Mouse (Mus musculus): ENCODE measurements around the gene Smim11.

Smim11 gene

GRCm38 (mm10) chr16:92300649-92301411 lies at the start of gene Smim11:
Gene Smim11, plus strand, starts transcription at chr16:92301286.
- DNase-seq (ENCODE audit: inconsistent age in 2 of 2, low spot score in 1 of 2): peak; percentile 95 to 98

GRCm38 (mm10) chr16:92254316-92254715 lies 46.8 kb upstream of the Smim11 start:
- DNase-seq (ENCODE audit: inconsistent age in 2 of 2, low spot score in 1 of 2): no peak

- DNase-seq (ENCODE audit: inconsistent age in 2 of 2, low spot score in 1 of 2): no peak
These were observed 33.2 kb upstream of the Smim11 start for GRCm38 (mm10) chr16:92267861-92268260.

- no peak for DNase-seq (ENCODE audit: inconsistent age in 2 of 2, low spot score in 1 of 2)
These were observed 26.6 kb upstream of the Smim11 start for GRCm38 (mm10) chr16:92274516-92274915.

GRCm38 (mm10) chr16:92275526-92275925 lies 25.6 kb upstream of the Smim11 start:
- DNase-seq (ENCODE audit: inconsistent age in 2 of 2, low spot score in 1 of 2): peak; percentile 62 to 91

- no peak for DNase-seq (ENCODE audit: inconsistent age in 2 of 2, low spot score in 1 of 2)
These were observed 18.4 kb upstream of the Smim11 start for GRCm38 (mm10) chr16:92282671-92283070.

- DNase-seq (ENCODE audit: inconsistent age in 2 of 2, low spot score in 1 of 2): no peak
These were observed 16.0 kb upstream of the Smim11 start for GRCm38 (mm10) chr16:92285068-92285467.

GRCm38 (mm10) chr16:92286609-92287008 lies 14.5 kb upstream of the Smim11 start:
- DNase-seq (ENCODE audit: inconsistent age in 2 of 2, low spot score in 1 of 2): peak; percentile 81 to 95

GRCm38 (mm10) chr16:92288778-92289177 lies 12.3 kb upstream of the Smim11 start:
- DNase-seq (ENCODE audit: inconsistent age in 2 of 2, low spot score in 1 of 2): peak in 1 of 2 experiments; percentile 76

- DNase-seq (ENCODE audit: inconsistent age in 2 of 2, low spot score in 1 of 2): no peak
These were observed 11.0 kb upstream of the Smim11 start for GRCm38 (mm10) chr16:92290045-92290444.

GRCm38 (mm10) chr16:92292101-92292500 lies 9.0 kb upstream of the Smim11 start, which contains the start of gene Kcne2:
Gene Kcne2, plus strand, starts transcription at chr16:92292389.
- peak in 1 of 2 experiments; percentile 65 for DNase-seq (ENCODE audit: inconsistent age in 2 of 2, low spot score in 1 of 2)

- DNase-seq (ENCODE audit: inconsistent age in 2 of 2, low spot score in 1 of 2): no peak
These were observed 6.7 kb upstream of the Smim11 start for GRCm38 (mm10) chr16:92294267-92294970.

GRCm38 (mm10) chr16:92295328-92295727 lies 5.8 kb upstream of the Smim11 start:
- no peak for DNase-seq (ENCODE audit: inconsistent age in 2 of 2, low spot score in 1 of 2)

GRCm38 (mm10) chr16:92301412-92301806 lies 323 bp downstream of the Smim11 start:
- DNase-seq (ENCODE audit: inconsistent age in 2 of 2, low spot score in 1 of 2): no peak

GRCm38 (mm10) chr16:92301989-92302388 lies 903 bp downstream of the Smim11 start:
- peak in 1 of 2 experiments; percentile 76 for DNase-seq (ENCODE audit: inconsistent age in 2 of 2, low spot score in 1 of 2)

- DNase-seq (ENCODE audit: inconsistent age in 2 of 2, low spot score in 1 of 2): peak in 1 of 2 experiments; percentile 60
These were observed 1.4 kb downstream of the Smim11 start for GRCm38 (mm10) chr16:92302506-92302905.

- DNase-seq (ENCODE audit: inconsistent age in 2 of 2, low spot score in 1 of 2): peak in 1 of 2 experiments; percentile 42
These were observed 4.4 kb downstream of the Smim11 start for GRCm38 (mm10) chr16:92305519-92305918.

GRCm38 (mm10) chr16:92307947-92308346 lies 6.9 kb downstream of the Smim11 start:
- DNase-seq (ENCODE audit: inconsistent age in 2 of 2, low spot score in 1 of 2): peak in 1 of 2 experiments; percentile 57

- peak in 1 of 2 experiments; percentile 39 for DNase-seq (ENCODE audit: inconsistent age in 2 of 2, low spot score in 1 of 2)
These were observed 8.0 kb downstream of the Smim11 start for GRCm38 (mm10) chr16:92309126-92309525.

GRCm38 (mm10) chr16:92313953-92314741 lies 13.1 kb downstream of the Smim11 start:
- DNase-seq (ENCODE audit: inconsistent age in 2 of 2, low spot score in 1 of 2): peak; percentile 52 to 84

GRCm38 (mm10) chr16:92316049-92316738 lies 15.1 kb downstream of the Smim11 start:
- peak; percentile 79 to 83 for DNase-seq (ENCODE audit: inconsistent age in 2 of 2, low spot score in 1 of 2)

Measured in adrenal gland, adult (tissue).